ENCODE assay signal across 22 mouse cellular contexts in genomic region chr12:108238395-108239035, GRCm38 (mm10). TPM values are rescaled to one million over a fixed set of nuclear protein-coding genes. Genes with fewer than 3 reads are reported as not detected.
DNase-seq lines count a peak whose midpoint lies in the region; ATAC-seq and TF ChIP-seq lines count a peak whose summit lies in the region.
"Had no signal": no experiment of that assay in that cellular context is flagged by ENCODE, and none has a peak within 500 bp of the region (broad histone marks: within the 10 kb centered on the region; RNA-seq: fewer than 3 reads in every experiment).

No protein-coding gene starts in this region.

- H3K9ac ChIP-seq in heart, embryonic 16.5 days (ENCODE audit: low read length) = peak overlapping the region; percentile 8; the same call in 1 of the 2 replicates
- H3K9ac ChIP-seq in midbrain, embryonic 12.5 days (replicated peaks) = no peak overlapping the region
- no peak overlapping the region for H3K9ac ChIP-seq in midbrain, postnatal 0 days (replicated peaks; ENCODE audit: low read length, poor library complexity, severe bottlenecking)
- H3K9ac ChIP-seq: limb, embryonic 12.5 days; liver, postnatal 0 days; midbrain, embryonic 15.5 days had no signal

- no peak overlapping the region for H3K4me2 ChIP-seq in heart, embryonic 16.5 days (ENCODE audit: low read depth, low read length)
- H3K4me2 ChIP-seq in midbrain, embryonic 12.5 days (replicated peaks) = no peak overlapping the region
- H3K4me2 ChIP-seq in midbrain, postnatal 0 days (ENCODE audit: low read depth, low read length, poor library complexity, severe bottlenecking) = no peak overlapping the region
- H3K4me2 ChIP-seq: limb, embryonic 12.5 days; liver, embryonic 11.5 days; midbrain, embryonic 15.5 days had no signal

- H3K27ac ChIP-seq in gastrocnemius, adult 2 months = peak overlapping the region; percentile 79; the same call in 1 of the 2 replicates
- H3K27ac ChIP-seq in heart, embryonic 16.5 days (ENCODE audit: low read length) = peak overlapping the region; percentile 92
- peak overlapping the region; percentile 89; the same call in 1 of the 2 replicates for H3K27ac ChIP-seq in midbrain, embryonic 12.5 days (replicated peaks)
- no peak overlapping the region for H3K27ac ChIP-seq in midbrain, postnatal 0 days (ENCODE audit: low read depth, low read length)
- H3K27ac ChIP-seq: limb, embryonic 12.5 days had no signal

- WGBS in heart, embryonic 16.5 days = 74% methylated on average over 17 of the region's 17 CpGs
- 83% methylated on average over 17 of the region's 17 CpGs for WGBS in midbrain, embryonic 12.5 days
- WGBS in midbrain, postnatal 0 days = 87% methylated on average over 17 of the region's 17 CpGs

- H3K4me3 ChIP-seq in gastrocnemius, adult 2 months = no peak overlapping the region
- H3K4me3 ChIP-seq in heart, embryonic 16.5 days (ENCODE audit: low read length) = no peak overlapping the region
- H3K4me3 ChIP-seq in midbrain, embryonic 12.5 days = no peak overlapping the region
- no peak overlapping the region for H3K4me3 ChIP-seq in midbrain, postnatal 0 days (ENCODE audit: low read depth, low read length)
- H3K4me3 ChIP-seq: limb, embryonic 12.5 days; midbrain, embryonic 15.5 days had no signal

- DNase-seq in gastrocnemius, adult 2 months = no peak
- DNase-seq in gastrocnemius, adult 18-20 months (ENCODE audit: low spot score) = no peak
- no peak for DNase-seq in heart, postnatal 10 days
- no peak for DNase-seq in midbrain, postnatal 0 days (ENCODE audit: low spot score)
- DNase-seq in retina, embryonic 14.5 days (ENCODE audit: low spot score) = peak; percentile 80
- DNase-seq in lung, postnatal 36 days = no peak
- DNase-seq: adrenal gland, postnatal 25 days; cerebellum, adult 8-10 months; cerebellum, postnatal 36 days; embryo, embryonic 11 days; gastrocnemius, postnatal 36 days; kidney, adult 11 months; kidney, postnatal 4 days; liver, postnatal 0 days; right cerebral cortex, postnatal 25 days; spleen, adult 18-20 months; thymus, postnatal 25 days had no signal

- no peak for TF ChIP-seq CTCF in gastrocnemius, adult 2 months (IDR thresholded peaks at IDR 0.05)
- TF ChIP-seq CTCF in midbrain, postnatal 0 days (IDR thresholded peaks at IDR 0.05) = no peak

- H3K4me1 ChIP-seq in heart, embryonic 16.5 days (ENCODE audit: control insufficient read depth, insufficient read depth, low read length) = peaks cover 77% of the 10 kb centered on the region
- peaks cover 78% of the 10 kb centered on the region for H3K4me1 ChIP-seq in midbrain, embryonic 12.5 days
- H3K4me1 ChIP-seq in midbrain, postnatal 0 days (ENCODE audit: insufficient read depth, low read length) = peaks cover 29% of the 10 kb centered on the region

- H3K27me3 ChIP-seq in heart, embryonic 16.5 days (ENCODE audit: control insufficient read depth, insufficient read depth, low read length) = no peaks in the 10 kb centered on the region
- no peaks in the 10 kb centered on the region for H3K27me3 ChIP-seq in midbrain, embryonic 12.5 days
- no peaks in the 10 kb centered on the region for H3K27me3 ChIP-seq in midbrain, postnatal 0 days (ENCODE audit: insufficient read depth, low read length)
- H3K27me3 ChIP-seq: midbrain, embryonic 15.5 days had no signal

- H3K9me3 ChIP-seq in heart, embryonic 16.5 days (replicated peaks; ENCODE audit: control insufficient read depth, low read length) = no peaks in the 10 kb centered on the region
- H3K9me3 ChIP-seq in midbrain, embryonic 12.5 days = no peaks in the 10 kb centered on the region
- no peaks in the 10 kb centered on the region for H3K9me3 ChIP-seq in midbrain, postnatal 0 days (ENCODE audit: low read length)
- H3K9me3 ChIP-seq: limb, embryonic 12.5 days; midbrain, embryonic 15.5 days had no signal

- no peak for ATAC-seq in heart, embryonic 16.5 days (replicated peaks; ENCODE audit: extremely low read depth, insufficient read depth, low FRiP score)
- ATAC-seq in midbrain, embryonic 12.5 days (ENCODE audit: low FRiP score, low read depth) = no peak
- no peak for ATAC-seq in midbrain, postnatal 0 days (ENCODE audit: low FRiP score)
- ATAC-seq: liver, postnatal 0 days had no signal

- intact Hi-C loops in gastrocnemius, adult 2 months (cut with DNase I) = loop anchor here (5.0 kb wide), 1 partner anchor 39 kb away; the partner anchor contains the start of gene Ccdc85c
- intact Hi-C loops in heart, postnatal 10 days (cut with DNase I) = no loop called here

- no peaks in the 10 kb centered on the region for H3K36me3 ChIP-seq in heart, embryonic 16.5 days (ENCODE audit: control insufficient read depth, insufficient read depth)
- H3K36me3 ChIP-seq in midbrain, embryonic 12.5 days = no peaks in the 10 kb centered on the region
- H3K36me3 ChIP-seq in midbrain, postnatal 0 days (ENCODE audit: insufficient read depth, low read length) = no peaks in the 10 kb centered on the region
- H3K36me3 ChIP-seq: limb, embryonic 12.5 days; midbrain, embryonic 15.5 days had no signal

RNA-seq across cellular contexts. Expression of gene Ccdc85c, which starts 36.7 kb away (rescaled TPM):
- 10 to 100 TPM; 30.1 to 33.4 TPM for total RNA-seq in gastrocnemius, adult 2 months (2021)
- 10 to 100 TPM; 39.4 to 42.6 TPM for total RNA-seq in gastrocnemius, adult 18-20 months (2021)
- 4.2 and 4.6 TPM in 2 replicates for polyA plus RNA-seq in heart, embryonic 16.5 days (2015; fragmentation: Nextera tagmentation; extraction: Ambion mirVana)
- total RNA-seq in heart, postnatal 10 days (2021) = 10 to 100 TPM; 32.8 to 34.4 TPM
- polyA plus RNA-seq in midbrain, embryonic 12.5 days (2016; fragmentation: Nextera tagmentation; extraction: Ambion mirVana) = 17.0 and 21.6 TPM in 2 replicates
- total RNA-seq in midbrain, postnatal 0 days (2014; rRNA removed) = 69.1 and 89.6 TPM in 2 replicates
- polyA plus RNA-seq in midbrain, postnatal 0 days (2015; fragmentation: Nextera tagmentation; extraction: Ambion mirVana) = 16.6 and 19.9 TPM in 2 replicates

RNA-seq across cellular contexts. Expression of gene Ccnk, which starts 59.1 kb away (rescaled TPM):
- 100 to 1,000 TPM in 1 of 2 experiments, 10 to 100 TPM in 1; 92.4 to 148 TPM for total RNA-seq in gastrocnemius, adult 2 months (2021)
- total RNA-seq in gastrocnemius, adult 18-20 months (2021) = 100 to 1,000 TPM; 127 to 147 TPM
- polyA plus RNA-seq in heart, embryonic 16.5 days (2015; fragmentation: Nextera tagmentation; extraction: Ambion mirVana) = 2.0 and 2.4 TPM in 2 replicates
- total RNA-seq in heart, postnatal 10 days (2021) = 10 to 100 TPM; 29.0 to 30.6 TPM
- polyA plus RNA-seq in midbrain, embryonic 12.5 days (2016; fragmentation: Nextera tagmentation; extraction: Ambion mirVana) = 3.8 and 4.0 TPM in 2 replicates
- 12.1 and 27.6 TPM in 2 replicates for total RNA-seq in midbrain, postnatal 0 days (2014; rRNA removed)
- 2.1 and 2.2 TPM in 2 replicates for polyA plus RNA-seq in midbrain, postnatal 0 days (2015; fragmentation: Nextera tagmentation; extraction: Ambion mirVana)

RNA-seq across cellular contexts. Expression of gene Setd3, which starts 59.4 kb away (rescaled TPM):
- total RNA-seq in gastrocnemius, adult 2 months (2021) = 100 to 1,000 TPM; 100 to 106 TPM
- total RNA-seq in gastrocnemius, adult 18-20 months (2021) = 100 to 1,000 TPM; 106 to 113 TPM
- 75.8 and 75.9 TPM in 2 replicates for polyA plus RNA-seq in heart, embryonic 16.5 days (2015; fragmentation: Nextera tagmentation; extraction: Ambion mirVana)
- total RNA-seq in heart, postnatal 10 days (2021) = 10 to 100 TPM; 77.6 to 79.3 TPM
- polyA plus RNA-seq in midbrain, embryonic 12.5 days (2016; fragmentation: Nextera tagmentation; extraction: Ambion mirVana) = 97.7 and 99.4 TPM in 2 replicates
- total RNA-seq in midbrain, postnatal 0 days (2014; rRNA removed) = 74.6 and 95.5 TPM in 2 replicates
- polyA plus RNA-seq in midbrain, postnatal 0 days (2015; fragmentation: Nextera tagmentation; extraction: Ambion mirVana) = 88.1 and 91.2 TPM in 2 replicates
